Mouse (Mus musculus) Patski (cell line): ENCODE measurements around the gene Polr1c. TPM values are rescaled to one million over a fixed set of nuclear protein-coding genes. Genes with fewer than 3 reads are reported as not detected.

Source experiments
- ATAC-seq: fragments of 100-300 bp; one replicate; pipeline ENCODE4 v1.8.0; 2021
- CTCF ChIA-PET: fragments of 350-600 bp; sonication (Branson Sonifier 250); formaldehyde crosslinking; loops from one replicate; lab custom pipeline; 2022; ENCODE audit warnings: inconsistent platforms; lab: Charles Lee
- POLR2A ChIA-PET: fragments of 350-600 bp; sonication (Branson Sonifier 250); formaldehyde crosslinking; loops from one replicate; lab custom pipeline; 2022; ENCODE audit warnings: antibody characterized with exemption, inconsistent platforms; lab: Charles Lee
- DNase-seq: peaks from one replicate; pipeline ENCODE4 v3.0.0-alpha.2; 2011; ENCODE audit warnings: low read depth, low spot score
- H3K27me3 ChIP-seq: fragments of 371-371 bp; one replicate; pipeline ENCODE4 v1.5.1; 2021
- CTCF ChIP-seq: fragments of 100-300 bp; IDR thresholded peaks from one replicate; pipeline ENCODE4 v1.5.1; 2021
- in situ Hi-C: fragments of 300-500 bp; cut with MboI; formaldehyde crosslinking; loops from 3 replicates; pipeline ENCODE4 v1.11.1; 2018; ENCODE audit warnings: low pct_unique_long_range_greater_than_20kb, mixed read lengths
- polyA plus RNA-seq: library from polyadenylated mRNA; unstranded; gene quantifications from one replicate; pipeline ENCODE4 v1.2.3, GENCODE M21; 2021

Polr1c gene
- polyA plus RNA-seq, 1 experiment from 2014 or later, result 93.1 TPM

DNA sequence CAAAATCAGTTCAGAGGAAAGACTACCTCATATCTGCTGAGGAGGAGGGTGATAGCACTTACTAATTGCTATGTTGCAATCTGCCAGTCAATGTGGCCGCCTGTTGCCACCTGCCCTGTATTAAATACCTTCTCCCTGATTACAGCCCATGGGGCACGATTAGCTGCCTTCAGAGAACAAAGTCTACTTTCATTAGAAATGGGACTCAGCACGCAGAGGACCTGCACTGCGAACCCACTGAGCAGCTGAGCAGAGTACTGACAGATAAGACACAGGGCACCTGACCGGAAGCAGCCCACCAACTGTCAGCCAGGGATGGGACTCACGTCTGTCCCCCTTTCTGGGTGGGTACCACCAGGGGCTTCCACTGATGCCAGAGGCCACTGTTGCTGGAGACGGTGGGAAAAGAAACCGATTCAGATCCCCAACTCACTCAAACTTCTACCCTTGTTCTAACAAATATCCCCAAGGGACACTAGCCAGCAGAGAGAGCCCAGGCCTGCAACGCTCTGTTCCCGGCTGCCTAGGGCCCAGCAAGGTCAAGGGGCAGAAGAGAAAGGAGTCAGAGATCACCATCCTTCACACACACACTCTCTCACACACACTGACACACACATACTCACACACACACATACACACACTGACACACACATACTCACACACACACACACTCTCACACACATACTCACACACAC is 20.3 kb upstream of the Polr1c start:
- in situ Hi-C loops, result loop anchor here (5.0 kb wide), 1 partner anchor 124 kb away; no protein-coding TSS in a partner anchor
- ATAC-seq (no peak), DNase-seq (no peak)
- H3K27me3 ChIP-seq, result no peaks in the 10 kb centered on the region
- CTCF ChIA-PET, result interaction anchor here (1.1 to 1.8 kb wide), 3 partner anchors 12 to 29 kb away, joined by 3 to 4 read pairs (median 4); partner anchors contain the start of gene Dlk2
- no peak for TF ChIP-seq CTCF
- POLR2A ChIA-PET, result interaction anchor here (0.5 to 0.6 kb wide), 2 partner anchors 336 to 444 kb away, joined by 3 to 4 read pairs; no protein-coding TSS in a partner anchor

DNA sequence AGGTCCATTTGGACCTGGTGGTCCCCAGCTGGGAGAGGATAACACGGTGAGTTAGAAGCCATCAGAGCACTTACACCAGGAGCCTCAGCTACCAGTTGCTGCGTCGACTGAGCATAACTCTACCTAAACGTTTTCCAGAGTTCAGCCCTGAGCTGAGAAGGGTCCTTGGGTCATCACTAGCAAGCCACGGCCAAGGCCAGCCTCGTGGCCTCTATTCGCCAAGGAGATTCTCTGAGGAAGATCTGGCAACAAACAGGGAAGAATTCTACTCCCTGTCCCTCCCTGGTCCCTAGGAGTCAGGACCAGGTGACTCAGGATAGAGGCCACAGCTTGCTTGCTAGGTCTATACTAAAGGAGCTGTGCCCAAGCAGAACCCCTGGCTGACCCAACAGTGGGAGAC is 19.7 kb upstream of the Polr1c start:
- ATAC-seq, result no peak
- TF ChIP-seq CTCF, result no peak
- in situ Hi-C loops, result loop anchor here (5.0 kb wide), 1 partner anchor 125 kb away; no protein-coding TSS in a partner anchor
- no peaks in the 10 kb centered on the region for H3K27me3 ChIP-seq
- ChIA-PET POLR2A (interaction anchor here (2.3 kb wide), 1 partner anchor 14 kb away, joined by 16 read pairs; the partner anchor contains the start of gene Tjap1), CTCF (interaction anchor here (1.1 kb wide), 1 partner anchor 18 kb away, joined by 3 read pairs; no protein-coding TSS in a partner anchor)
- no peak for DNase-seq

DNA sequence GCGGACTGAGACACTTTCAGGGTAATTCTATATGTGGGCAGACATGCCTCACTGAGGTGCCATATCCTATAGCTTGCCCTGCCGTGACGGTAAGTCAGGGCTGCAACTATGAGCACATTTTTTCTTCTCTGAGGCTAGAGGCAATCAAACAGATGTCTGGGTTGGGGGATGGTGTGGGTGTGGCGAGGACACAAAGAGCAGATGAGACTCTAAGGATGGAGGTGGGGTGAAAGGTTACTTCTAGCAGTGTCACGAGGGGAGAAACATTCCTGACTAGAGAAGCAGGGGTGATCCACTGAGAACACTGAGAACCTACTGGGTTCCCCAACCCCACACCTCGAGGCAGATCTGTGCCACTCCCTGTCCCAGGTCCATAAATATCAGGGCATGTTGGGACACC is 19.1 kb upstream of the Polr1c start:
- in situ Hi-C loops, result loop anchor here (5.0 kb wide), 1 partner anchor 125 kb away; no protein-coding TSS in a partner anchor
- H3K27me3 ChIP-seq, result no peaks in the 10 kb centered on the region
- ATAC-seq (no peak), DNase-seq (no peak)
- ChIA-PET POLR2A (interaction anchor here (0.6 to 2.3 kb wide), 3 partner anchors 15 to 326 kb away, joined by 3 to 16 read pairs (median 4); partner anchors contain the start of gene Tjap1), CTCF (interaction anchor here (0.9 to 4.8 kb wide), 6 partner anchors 10 to 33 kb away, joined by 3 to 26 read pairs (median 5); partner anchors contain the start of gene Lrrc73)
- no peak for TF ChIP-seq CTCF

DNA sequence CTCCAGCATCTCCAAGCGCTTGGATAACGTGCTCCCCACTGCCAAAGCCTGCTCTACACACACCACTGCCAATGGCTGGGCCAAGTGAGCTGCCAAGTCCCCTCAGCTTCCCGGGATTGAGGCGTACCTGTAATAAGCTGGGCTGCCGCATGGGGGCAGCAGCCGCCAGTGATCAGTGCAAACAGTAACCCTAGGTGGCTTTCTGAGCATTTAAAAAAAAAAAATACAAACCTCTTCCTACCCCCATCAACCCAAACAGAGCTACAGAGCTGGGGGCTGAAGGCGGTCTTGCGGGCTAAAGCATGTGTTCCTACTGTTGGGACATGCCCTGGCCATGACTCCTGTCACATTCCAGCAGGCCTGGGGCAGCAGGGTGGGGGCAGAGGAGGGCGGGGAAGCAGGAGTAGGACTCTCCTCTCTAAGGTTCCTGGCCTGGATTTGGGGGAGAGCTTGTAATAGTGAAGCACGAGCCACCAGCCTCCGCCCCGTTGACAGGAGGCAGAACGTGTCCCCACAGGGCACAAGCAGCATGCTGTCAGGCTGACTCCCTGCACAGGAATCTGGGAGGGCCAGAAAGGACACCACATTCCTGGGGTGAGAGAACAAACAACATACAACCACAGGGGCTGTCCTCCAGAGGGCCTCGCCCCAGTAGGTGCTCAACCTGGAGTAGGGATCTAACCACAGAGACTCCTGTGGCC is 18.2 kb upstream of the Polr1c start:
- in situ Hi-C loops, result loop anchor here (5.0 kb wide), 1 partner anchor 126 kb away; no protein-coding TSS in a partner anchor
- TF ChIP-seq CTCF, result no peak
- ATAC-seq (peak; percentile 76), DNase-seq (no peak)
- CTCF ChIA-PET, result interaction anchor here (0.7 to 4.8 kb wide), 15 partner anchors 9 to 130 kb away, joined by 3 to 26 read pairs (median 4); partner anchors contain the start of genes Abcc10 and Lrrc73
- POLR2A ChIA-PET, result interaction anchor here (0.5 to 2.3 kb wide), 6 partner anchors 10 to 325 kb away, joined by 3 to 16 read pairs (median 4); partner anchors contain the start of gene Tjap1
- H3K27me3 ChIP-seq, result no peaks in the 10 kb centered on the region

DNA sequence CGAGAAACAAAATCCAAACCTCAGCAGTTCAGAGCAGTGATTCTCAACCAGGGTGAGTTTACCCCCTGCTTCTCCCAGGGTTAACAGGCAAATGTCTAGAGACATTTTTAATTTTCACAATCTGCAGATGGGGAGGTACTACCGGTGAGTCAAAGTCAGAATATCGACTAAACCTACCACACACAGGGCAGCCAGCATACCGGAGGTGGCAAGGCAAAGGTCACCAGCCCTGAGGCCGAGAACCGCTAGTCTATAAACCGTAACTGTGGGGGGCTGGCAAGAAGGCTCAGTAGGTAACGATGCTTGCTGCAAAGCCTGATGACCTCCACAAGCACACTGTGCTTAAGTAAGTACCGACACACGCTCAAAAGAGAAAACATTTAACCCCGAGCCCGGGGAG is 17.6 kb upstream of the Polr1c start:
- no peak for TF ChIP-seq CTCF
- ATAC-seq (no peak), DNase-seq (no peak)
- H3K27me3 ChIP-seq, result no peaks in the 10 kb centered on the region
- in situ Hi-C loops, result loop anchor here (5.0 kb wide), 1 partner anchor 127 kb away; no protein-coding TSS in a partner anchor
- POLR2A ChIA-PET, result interaction anchor here (0.5 to 2.3 kb wide), 3 partner anchors 16 to 38 kb away, joined by 3 to 16 read pairs (median 4); partner anchors contain the start of gene Tjap1
- CTCF ChIA-PET, result interaction anchor here (0.7 to 4.8 kb wide), 10 partner anchors 12 to 131 kb away, joined by 3 to 26 read pairs (median 4); partner anchors contain the start of gene Lrrc73

DNA sequence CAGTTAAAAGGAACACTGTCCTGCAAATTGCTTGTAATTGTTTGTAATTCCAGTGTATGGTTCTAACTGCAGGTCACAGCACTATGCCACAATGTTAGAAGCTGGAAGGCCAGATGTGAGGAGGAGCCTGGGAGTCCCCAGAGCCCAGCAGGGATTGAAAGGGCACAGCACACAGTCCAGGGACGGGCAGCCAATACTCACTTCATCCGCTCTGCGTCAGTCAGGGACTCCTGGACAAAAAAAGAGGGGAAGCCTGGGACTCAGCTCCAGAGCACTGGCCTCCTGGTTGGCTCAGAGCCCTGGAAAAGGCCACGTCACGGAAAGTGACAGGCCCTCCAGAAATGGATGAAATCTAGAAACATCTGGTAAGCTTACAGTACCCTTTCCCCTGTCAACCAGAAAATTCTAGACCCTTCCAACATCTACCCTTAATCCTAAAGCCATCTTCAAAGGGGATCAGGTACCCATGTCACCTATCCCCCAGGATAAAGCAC is 14.4 kb upstream of the Polr1c start:
- in situ Hi-C loops, result loop anchor here (5.0 kb wide), 1 partner anchor 35 kb away; the partner anchor contains the start of gene Dlk2
- ChIA-PET POLR2A (interaction anchor here (0.8 kb wide), 1 partner anchor 21 kb away, joined by 5 read pairs; the partner anchor contains the start of gene Tjap1), CTCF (interaction anchor here (0.9 to 4.8 kb wide), 3 partner anchors 11 to 131 kb away, joined by 3 to 26 read pairs (median 3); no protein-coding TSS in a partner anchor)
- ATAC-seq, result no peak
- DNase-seq, result no peak
- TF ChIP-seq CTCF, result no peak
- H3K27me3 ChIP-seq, result no peaks in the 10 kb centered on the region

DNA sequence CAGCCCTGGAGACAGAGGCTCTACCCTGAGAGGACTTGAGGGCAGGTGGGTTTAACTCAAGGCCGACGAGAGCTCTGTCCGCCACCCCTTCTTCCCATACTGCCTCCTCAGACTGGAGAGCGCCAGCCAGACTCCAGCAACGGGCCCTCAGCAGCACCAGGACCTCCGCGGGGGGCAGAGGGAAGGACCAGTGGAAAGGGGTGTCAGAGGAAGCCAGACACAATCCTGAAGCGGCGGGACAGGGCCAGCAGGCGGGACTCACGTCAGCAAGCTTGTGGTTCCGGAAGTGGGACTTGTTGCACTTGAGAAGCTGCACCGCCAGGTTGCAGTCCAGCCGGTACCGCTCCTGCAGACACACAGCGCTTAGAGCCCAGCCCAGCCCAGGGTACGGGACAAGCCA is 11.8 kb upstream of the Polr1c start:
- no peaks in the 10 kb centered on the region for H3K27me3 ChIP-seq
- no peak for TF ChIP-seq CTCF
- ATAC-seq (no peak), DNase-seq (no peak)
- POLR2A ChIA-PET, result no interaction called here
- CTCF ChIA-PET, result interaction anchor here (1.2 to 1.5 kb wide), 2 partner anchors 35 to 40 kb away, joined by 3 to 4 read pairs; no protein-coding TSS in a partner anchor
- in situ Hi-C loops, result loop anchor here (5.0 kb wide), 1 partner anchor 38 kb away; the partner anchor contains the start of gene Dlk2

DNA sequence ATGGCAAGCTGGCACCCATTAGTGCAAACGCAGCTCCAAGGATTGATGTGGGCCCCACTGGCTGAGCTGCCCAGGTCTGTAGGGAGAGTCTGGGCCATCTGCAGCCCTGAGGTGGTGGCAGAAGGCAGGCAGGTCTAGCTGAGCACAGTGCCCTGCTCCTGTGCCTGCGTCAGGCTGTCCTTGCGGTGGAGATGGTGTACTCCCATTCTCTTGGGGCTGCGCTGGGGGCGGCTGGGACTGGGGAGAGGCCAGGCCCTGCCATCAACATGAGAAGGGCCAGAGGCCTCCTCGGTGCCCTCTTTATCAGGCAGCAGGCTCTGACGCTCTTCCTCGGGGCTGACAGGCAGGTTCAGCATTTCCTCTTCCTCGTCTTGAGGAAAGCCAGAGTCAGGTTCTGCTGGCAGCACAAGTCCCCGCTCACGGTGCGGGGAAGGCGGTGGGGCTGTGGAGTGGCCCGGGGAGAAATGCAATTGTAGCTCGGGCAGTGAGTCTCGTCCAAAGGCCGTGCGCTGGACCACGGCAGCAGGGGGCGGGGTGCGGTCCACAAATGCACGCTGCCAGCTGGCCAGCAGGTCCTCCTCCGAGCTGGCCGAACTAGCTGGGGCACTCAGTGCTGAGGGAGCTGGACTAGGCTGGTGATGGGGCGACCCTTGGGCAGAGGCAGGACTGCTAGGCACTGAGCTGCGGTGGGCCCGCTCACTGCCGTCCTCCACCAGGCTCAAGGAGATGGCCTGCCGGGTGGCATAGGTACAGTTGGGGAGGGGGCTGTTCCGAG is 10.6 kb upstream of the Polr1c start:
- H3K27me3 ChIP-seq, result no peaks in the 10 kb centered on the region
- TF ChIP-seq CTCF, result no peak
- CTCF ChIA-PET, result interaction anchor here (1.2 to 1.5 kb wide), 2 partner anchors 36 to 41 kb away, joined by 3 to 4 read pairs; no protein-coding TSS in a partner anchor
- in situ Hi-C loops, result no loop called here
- POLR2A ChIA-PET, result interaction anchor here (0.5 kb wide), 1 partner anchor 523 kb away, joined by 3 read pairs; no protein-coding TSS in a partner anchor
- DNase-seq, result no peak
- ATAC-seq, result no peak

DNA sequence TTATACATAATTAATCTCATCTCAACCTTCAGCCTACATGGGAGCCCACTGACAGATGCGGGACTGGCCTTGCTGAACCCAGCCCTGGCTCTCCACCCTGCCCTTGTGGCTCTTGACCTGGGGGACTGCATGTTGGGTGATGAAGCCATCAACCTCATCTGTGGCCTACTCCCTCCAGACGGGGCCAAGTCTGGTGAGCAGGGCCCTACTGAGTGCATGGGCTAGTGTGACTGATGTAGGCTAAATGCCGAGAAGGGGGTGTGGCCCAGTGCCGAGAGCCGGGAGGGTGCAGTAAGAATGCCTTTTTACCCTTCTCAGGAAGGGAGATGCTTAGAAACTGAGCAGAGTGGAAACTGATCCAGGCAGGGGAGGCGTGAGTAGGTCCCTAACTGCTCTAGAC is 7.3 kb upstream of the Polr1c start:
- DNase-seq, result no peak
- TF ChIP-seq CTCF, result no peak
- in situ Hi-C loops, result no loop called here
- ATAC-seq, result no peak
- ChIA-PET POLR2A (no interaction called here), CTCF (no interaction called here)
- H3K27me3 ChIP-seq, result no peaks in the 10 kb centered on the region
